Mouse (Mus musculus): ENCODE results near the gene Trit1.
"Not testable (repeated sequence)": the region's sequence is repeated elsewhere in the genome, so short reads cannot be mapped to it uniquely, and the experiment has no call there.

The Trit1 gene

GRCm38 (mm10) chr4:123016451-123016957 is at the start of gene Trit1:
TSS of gene Trit1 (plus strand) at chr4:123016597.
- peak; percentile 75 for DNase-seq (ENCODE audit: low read depth)

- DNase-seq (ENCODE audit: low read depth) = no peak
Observed at GRCm38 (mm10) chr4:122968106-122968505, 48.3 kb upstream of the Trit1 start.

DNA sequence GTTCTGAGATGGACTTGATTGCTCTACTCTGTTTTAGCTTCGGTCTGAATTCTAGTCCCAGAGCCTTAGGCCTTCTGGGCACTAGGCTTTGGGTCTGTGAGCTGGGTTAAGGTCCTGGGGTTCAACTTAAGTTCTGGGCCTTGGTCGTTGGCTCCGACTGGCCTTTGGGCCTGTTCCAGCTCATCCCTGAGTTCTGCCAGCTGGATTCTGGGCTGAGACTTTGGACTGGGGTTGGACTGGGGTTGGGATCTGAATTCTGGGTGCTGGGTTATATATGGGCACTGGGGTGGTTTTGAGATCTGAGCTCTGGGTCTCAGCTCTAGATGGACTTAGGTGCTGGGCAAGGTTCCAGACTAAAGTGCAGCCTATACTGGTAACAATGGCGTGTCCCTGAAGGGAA is 45.2 kb upstream of the Trit1 start:
- no peak for DNase-seq (ENCODE audit: low read depth)

- no peak for DNase-seq (ENCODE audit: low read depth)
Observed at GRCm38 (mm10) chr4:122971646-122972045, 44.8 kb upstream of the Trit1 start.

DNA sequence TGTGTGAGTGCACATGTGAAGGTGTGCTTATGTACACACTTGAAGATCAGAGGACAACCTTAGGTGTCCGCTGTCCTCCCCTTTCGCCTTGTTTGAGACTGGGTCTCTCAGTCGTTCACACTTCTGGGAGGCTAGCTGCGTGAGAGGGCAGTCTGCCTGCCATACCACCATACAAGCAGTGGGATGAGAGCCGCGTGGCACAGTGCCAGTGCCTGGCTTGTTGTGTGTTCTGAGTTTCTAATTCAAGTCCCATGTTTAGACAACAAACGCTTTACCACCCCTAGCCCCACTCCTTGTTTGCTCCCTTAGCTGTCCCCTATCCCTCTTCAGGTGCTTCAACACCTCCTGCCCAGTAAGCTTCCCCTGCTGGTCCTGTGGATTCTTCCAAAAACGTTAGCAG is 44.3 kb upstream of the Trit1 start:
- DNase-seq (ENCODE audit: low read depth) = no peak

DNA sequence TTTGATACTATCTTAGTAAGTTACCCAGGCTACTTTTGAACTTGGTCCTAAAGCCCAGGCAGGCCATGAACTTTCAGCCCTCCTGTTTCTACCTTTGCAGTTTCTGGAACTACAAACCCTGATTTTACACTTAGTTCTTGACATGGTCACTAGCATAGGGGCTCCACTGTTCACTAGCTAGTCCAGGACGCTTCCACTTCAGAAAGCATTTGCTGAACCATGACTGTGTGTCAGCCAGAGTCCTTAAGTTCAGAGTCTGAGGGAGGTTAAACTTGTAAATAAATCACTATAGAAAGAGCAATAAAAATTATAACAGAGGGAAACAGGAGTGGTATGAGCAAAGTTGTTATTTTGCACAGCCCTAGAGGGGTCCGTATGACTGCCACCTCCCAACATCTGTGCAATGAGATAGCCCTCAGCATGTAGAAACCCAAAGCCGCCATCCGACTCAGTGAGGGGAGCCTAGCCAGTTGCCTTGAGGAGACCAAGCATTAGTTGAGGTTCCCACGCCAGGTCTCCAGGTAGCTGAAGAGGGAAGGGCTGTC is 41.3 kb upstream of the Trit1 start:
- no peak for DNase-seq (ENCODE audit: low read depth)

DNA sequence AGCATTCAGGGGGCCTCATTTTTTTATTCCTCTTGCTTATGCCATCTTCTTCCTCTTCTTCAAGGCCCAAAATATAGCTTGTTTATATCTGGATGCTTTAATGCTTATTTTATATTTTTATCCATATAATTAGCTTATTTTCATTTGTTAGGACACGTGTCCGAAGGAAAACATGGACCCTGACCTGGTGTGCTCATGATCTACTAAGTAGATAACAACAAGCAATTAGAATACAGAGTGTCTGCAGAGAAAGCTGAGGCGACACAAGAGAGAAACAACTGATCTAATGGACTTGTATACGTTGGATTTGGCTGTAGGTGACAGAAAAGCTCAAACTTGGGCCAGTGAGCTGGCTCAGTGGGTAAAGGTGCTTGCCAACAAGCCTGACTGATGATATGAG is 39.5 kb upstream of the Trit1 start:
- DNase-seq (ENCODE audit: low read depth) = no peak

GRCm38 (mm10) chr4:122978850-122979249 is 37.5 kb upstream of the Trit1 start:
- DNase-seq (ENCODE audit: low read depth) = no peak

DNA sequence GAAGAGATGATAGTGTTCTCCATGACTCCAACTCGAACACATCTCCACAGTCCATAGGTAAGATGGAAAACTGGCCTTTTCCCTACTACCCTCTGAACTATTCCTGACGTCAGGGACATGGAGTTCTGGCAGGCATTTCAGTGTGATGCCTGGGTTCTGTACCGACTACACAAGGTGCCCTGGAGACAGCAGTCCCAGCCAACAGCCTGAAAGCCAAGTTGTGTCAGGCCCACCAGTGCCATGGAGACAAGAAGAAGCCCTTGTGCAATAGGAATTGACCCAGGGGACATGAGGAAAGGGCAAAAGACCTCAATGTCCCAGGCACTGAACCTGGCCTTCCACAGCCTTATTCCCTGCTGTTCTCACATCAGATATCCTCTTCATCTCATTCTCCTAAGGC is 36.6 kb upstream of the Trit1 start:
- DNase-seq (ENCODE audit: low read depth) = no peak

GRCm38 (mm10) chr4:122980684-122981083 is 35.7 kb upstream of the Trit1 start:
- DNase-seq (ENCODE audit: low read depth) = no peak

DNA sequence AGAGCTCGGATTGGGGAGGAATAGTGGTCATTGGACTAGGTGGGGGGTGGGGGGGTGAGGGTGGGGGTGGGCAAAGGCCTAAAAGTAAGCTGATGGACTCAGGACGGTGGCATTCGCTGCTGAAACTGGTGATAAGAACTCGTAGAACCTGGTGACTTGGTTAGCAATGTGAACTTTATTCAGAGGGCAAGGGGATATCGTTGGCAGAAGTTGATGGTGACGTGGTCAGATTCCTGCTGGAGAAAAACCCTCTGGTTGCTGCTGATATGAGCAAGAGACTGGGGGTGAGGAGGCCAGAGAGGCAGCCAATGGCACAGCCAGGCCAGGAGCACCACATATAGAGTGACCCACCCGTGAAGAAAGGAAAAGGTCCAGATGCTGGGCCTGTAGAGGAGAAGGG is 35.2 kb upstream of the Trit1 start:
- no peak for DNase-seq (ENCODE audit: low read depth)

DNA sequence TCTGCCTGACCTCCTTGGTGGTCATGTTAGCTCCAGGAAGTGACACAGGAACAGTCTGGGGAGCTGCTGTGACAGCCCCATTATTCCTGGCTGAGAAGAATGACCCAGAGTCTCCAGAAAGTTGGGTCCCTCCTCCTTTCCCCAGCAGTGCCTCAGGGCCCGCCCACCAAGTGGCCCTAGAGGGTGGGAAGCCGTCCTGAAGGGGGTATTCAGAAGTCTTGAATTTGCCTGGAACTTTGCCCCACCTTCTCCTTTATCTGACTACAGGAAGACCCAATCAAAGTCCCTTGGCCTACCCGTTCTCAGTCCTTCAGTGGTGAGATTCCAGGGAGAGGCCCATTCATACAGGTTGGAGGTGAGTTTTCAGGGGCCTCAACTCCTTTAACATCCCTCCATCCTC is 34.5 kb upstream of the Trit1 start:
- DNase-seq (ENCODE audit: low read depth) = no peak

GRCm38 (mm10) chr4:122982537-122982936 is 33.9 kb upstream of the Trit1 start:
- no peak for DNase-seq (ENCODE audit: low read depth)

DNA sequence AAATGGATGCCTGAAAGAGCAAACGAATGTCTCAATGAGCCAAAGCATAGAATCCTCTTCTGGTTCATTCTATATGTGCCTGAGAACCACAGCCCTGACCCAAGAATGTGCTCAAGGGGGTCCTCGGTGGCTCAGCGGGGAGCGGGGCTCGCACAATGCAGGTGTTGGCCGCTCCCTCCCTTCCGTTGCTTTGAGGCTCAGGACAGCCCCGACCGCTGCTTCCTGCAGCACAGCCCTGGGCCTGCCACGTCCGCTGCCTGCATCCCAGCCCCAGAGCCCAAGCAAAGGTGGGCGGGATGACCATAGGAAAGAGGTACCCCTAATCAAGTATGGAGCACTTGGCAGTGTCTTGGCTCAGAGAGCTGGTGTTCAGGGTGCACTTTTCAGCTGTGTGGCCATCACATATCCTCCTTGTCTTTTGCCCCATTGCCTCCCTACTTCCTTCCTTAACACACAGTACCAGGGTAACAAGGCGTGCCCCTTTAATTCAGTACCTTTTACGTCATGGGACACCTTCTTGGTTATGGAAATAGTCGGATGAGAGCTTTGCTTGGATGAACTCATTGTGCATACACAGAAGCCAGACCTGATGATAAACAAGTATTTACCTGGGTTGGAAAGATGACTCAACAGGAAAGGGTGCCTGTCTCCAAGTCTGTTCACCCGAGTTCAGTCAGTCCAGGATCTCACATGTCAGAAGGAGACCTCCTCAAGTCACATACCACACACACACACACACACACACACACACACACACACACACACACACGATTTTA is 32.7 kb upstream of the Trit1 start:
- DNase-seq (ENCODE audit: low read depth) = no peak

DNA sequence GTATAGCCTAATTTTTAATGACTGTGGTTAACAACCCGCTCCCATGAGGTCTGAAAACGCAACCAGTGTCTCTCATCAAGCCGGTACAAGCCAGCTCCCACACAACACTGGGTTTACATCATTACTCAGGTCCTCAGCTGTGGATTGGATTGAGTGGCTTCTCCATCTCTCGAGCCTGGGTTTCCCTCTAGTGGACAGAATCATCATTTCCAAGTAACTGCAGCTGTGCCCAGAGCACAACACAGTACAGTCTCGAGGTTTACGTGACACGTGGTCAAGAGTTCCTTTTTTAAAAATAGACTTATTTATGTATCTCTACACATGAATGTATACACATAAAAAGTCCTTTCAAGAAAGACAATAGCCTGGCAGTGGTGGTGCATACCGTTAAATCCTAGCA is 31.3 kb upstream of the Trit1 start:
- DNase-seq (ENCODE audit: low read depth) = peak; percentile 69

DNA sequence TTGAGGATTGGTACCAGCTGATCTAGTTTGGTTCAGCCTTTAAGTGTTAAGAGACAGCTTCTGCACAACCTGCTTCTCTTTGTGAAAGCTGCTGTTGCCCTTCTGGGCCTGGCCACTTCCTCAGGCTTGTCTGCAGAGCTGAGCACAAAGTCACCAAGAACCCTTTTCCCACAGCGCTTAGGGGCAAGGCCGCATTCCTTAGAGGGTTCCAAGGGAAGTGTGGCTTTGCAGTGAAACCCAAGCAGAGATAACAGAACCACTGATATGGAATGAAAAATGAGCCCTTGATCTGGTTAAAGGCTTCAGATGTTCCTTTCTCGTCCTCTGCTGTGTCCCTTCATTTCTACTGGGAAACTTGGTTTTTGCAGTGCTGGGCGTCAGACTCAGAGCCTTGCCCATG is 29.0 kb upstream of the Trit1 start:
- no peak for DNase-seq (ENCODE audit: low read depth)

DNA sequence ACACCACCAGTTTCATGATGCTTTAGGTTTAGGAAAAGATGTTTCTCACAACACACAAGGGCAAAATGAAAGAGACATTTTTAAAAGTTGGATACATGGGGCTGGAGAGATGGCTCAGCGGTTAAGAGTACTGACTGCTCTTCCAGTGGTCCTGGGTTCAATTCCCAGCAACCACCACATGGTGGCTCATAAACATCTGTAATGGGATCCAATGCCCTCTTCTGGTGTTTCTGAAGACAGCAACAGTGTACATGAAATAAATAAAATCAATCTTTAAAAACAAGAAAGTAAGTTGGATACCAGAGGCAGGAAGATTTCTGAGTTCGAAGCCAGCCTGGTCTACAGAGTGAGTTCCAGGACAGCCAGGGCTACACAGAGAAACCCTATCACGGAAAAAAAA is 28.4 kb upstream of the Trit1 start:
- not testable (repeated sequence) for DNase-seq (ENCODE audit: low read depth)

- no peak for DNase-seq (ENCODE audit: low read depth)
Observed at GRCm38 (mm10) chr4:122991177-122991576, 25.2 kb upstream of the Trit1 start.

DNA sequence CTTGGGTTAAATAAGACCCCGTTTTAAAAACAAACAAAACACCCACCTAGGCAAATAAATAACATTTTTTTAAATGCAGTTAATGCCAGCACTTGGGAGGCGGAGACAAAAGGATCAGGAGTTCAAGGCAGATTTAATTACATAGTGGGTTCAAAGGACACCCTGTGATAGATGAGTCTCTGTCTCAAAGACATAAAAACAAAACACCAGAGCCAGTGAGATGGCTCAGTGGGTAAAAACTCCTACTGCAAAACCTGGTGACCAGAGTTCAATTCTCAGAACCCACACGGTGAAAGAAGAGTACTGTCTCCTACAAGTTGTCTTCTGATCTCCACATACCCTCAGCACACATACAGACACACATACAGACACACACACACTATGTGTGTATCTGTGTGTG is 24.1 kb upstream of the Trit1 start:
- no peak for DNase-seq (ENCODE audit: low read depth)

DNA sequence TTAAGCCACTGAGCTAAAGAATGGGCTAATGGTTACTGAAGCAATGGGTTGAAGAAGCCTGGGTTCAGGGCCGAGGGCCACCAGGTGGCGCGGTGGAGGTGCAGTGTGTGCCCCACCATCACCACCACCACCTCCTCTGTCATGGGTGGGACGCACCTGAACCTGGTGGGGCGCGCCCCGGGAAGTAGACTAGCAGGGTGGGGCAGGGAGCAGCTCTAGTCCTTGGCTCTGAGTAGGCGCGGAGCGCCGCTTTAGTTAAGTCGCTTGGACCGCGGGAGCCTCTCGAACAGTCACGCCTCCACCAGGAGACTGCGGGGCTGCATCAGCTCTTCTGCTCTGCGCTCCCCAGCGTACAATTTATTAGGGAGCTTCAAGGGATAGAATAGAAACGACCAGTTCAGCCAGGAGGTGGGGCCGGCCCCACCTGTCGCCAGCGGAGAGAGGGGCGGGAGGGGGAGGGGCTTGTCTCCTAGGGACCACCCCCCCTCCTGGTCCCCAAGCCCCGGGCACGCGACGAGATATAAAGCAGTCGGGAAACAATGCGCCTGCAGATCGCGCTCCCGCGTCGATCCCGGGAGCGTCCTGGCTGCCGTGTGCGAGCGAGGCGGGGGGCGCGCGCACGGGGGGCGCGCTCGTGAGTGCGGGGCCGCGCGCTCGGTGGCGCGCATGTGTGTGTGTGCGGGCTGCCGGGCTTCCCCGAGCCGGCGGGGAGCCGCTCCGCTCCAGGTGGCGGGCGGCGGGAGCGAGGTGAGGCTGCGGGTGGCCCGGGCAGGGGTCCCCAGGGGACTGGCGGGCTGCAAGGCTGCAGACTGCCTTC is 20.8 kb upstream of the Trit1 start, which contains the start of gene Mycl:
Gene Mycl (plus strand): TSS at position 249 of the 817 bp plus-strand sequence.
- DNase-seq (ENCODE audit: low read depth) = no peak

DNA sequence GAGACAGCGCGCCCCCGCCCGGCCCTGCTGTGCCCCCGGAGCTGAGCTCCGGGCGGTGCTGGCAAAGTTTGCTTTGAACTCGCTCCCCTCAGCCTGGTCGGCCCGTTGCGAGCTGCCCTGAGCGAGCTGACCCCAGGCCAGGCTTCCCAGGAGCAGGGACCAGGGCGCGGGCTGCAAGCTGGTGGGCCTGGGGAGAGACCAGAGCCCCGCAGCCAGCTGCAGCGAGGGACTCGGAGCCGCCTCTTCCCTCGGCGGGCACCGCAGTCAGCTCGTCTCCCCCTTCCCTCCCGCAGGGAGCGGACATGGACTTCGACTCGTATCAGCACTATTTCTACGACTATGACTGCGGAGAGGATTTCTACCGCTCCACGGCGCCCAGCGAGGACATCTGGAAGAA is 20.2 kb upstream of the Trit1 start:
- DNase-seq (ENCODE audit: low read depth) = no peak

DNA sequence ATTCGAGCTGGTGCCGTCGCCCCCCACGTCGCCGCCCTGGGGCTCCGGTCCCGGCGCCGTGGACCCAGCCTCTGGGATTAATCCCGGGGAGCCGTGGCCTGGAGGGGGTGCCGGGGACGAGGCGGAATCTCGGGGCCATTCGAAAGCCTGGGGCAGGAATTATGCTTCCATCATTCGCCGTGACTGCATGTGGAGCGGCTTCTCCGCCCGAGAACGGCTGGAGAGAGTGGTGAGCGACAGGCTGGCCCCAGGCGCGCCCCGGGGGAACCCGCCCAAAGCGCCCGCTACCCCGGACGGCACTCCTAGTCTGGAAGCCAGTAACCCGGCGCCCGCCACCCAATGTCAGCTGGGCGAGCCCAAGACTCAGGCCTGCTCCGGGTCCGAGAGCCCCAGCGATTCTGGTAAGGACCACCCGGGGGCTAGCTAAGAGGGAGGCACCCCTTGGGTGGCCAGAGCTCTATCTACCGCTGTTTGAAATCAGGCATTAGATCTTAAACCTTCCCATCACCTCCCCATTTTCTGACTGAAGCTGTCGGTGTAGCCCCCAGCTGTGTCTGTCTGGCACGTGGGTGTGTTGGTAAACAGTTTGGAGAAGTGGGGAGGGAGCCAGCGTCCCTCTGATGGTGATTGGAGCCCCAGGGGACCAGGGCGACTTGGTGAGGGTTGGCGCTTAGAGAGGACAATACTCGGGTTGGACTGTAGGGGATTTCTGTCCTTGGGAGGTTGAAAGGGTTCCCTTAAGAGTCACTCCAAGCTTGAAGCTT is 19.6 kb upstream of the Trit1 start:
- no peak for DNase-seq (ENCODE audit: low read depth)

Measured in fibroblast of lung, adult 2 months (primary cell).